Mouse (Mus musculus): ENCODE data around the gene Cbx4.
A peak's percentile ranks its signal among the peaks of the same experiment; 100 is the strongest.

Cbx4 gene

GRCm38 (mm10) chr11:119085279-119086062 lies 550 bp downstream of the Cbx4 start:
- peak; percentile 67 to 70 for DNase-seq (ENCODE audit: low spot score in 2 of 2)

- peak; percentile 20 to 38 for DNase-seq (ENCODE audit: low spot score in 2 of 2)
These were observed 1.4 kb downstream of the Cbx4 start for GRCm38 (mm10) chr11:119084446-119085278.

GRCm38 (mm10) chr11:119083724-119084445 lies 2.1 kb downstream of the Cbx4 start:
- DNase-seq (ENCODE audit: low spot score in 2 of 2), result peak; percentile 65 to 74

- DNase-seq (ENCODE audit: low spot score in 2 of 2), result peak; percentile 23 to 50
These were observed 3.1 kb downstream of the Cbx4 start for GRCm38 (mm10) chr11:119082638-119083599.

GRCm38 (mm10) chr11:119081839-119082637 lies 4.0 kb downstream of the Cbx4 start:
- DNase-seq (ENCODE audit: low spot score in 2 of 2), result peak; percentile 13 to 61

- no peak for DNase-seq (ENCODE audit: low spot score in 2 of 2)
These were observed 4.7 kb downstream of the Cbx4 start for GRCm38 (mm10) chr11:119081148-119081838.

- DNase-seq (ENCODE audit: low spot score in 2 of 2), result no peak
These were observed 5.4 kb downstream of the Cbx4 start for GRCm38 (mm10) chr11:119080461-119081147.

GRCm38 (mm10) chr11:119079445-119079837 lies 6.6 kb downstream of the Cbx4 start:
- no peak for DNase-seq (ENCODE audit: low spot score in 2 of 2)

- DNase-seq (ENCODE audit: low spot score in 2 of 2), result peak; percentile 32 to 73
These were observed 7.2 kb downstream of the Cbx4 start for GRCm38 (mm10) chr11:119078691-119079444.

GRCm38 (mm10) chr11:119077755-119078154 lies 8.3 kb downstream of the Cbx4 start:
- DNase-seq (ENCODE audit: low spot score in 2 of 2), result no peak

GRCm38 (mm10) chr11:119075805-119076204 lies 10.2 kb downstream of the Cbx4 start:
- no peak for DNase-seq (ENCODE audit: low spot score in 2 of 2)

- no peak for DNase-seq (ENCODE audit: low spot score in 2 of 2)
These were observed 12.1 kb downstream of the Cbx4 start for GRCm38 (mm10) chr11:119073876-119074433.

- no peak for DNase-seq (ENCODE audit: low spot score in 2 of 2)
These were observed 13.0 kb downstream of the Cbx4 start for GRCm38 (mm10) chr11:119072986-119073385.

- no peak for DNase-seq (ENCODE audit: low spot score in 2 of 2)
These were observed 13.8 kb downstream of the Cbx4 start for GRCm38 (mm10) chr11:119072239-119072638.

GRCm38 (mm10) chr11:119066841-119067240 lies 19.2 kb downstream of the Cbx4 start:
- no peak for DNase-seq (ENCODE audit: low spot score in 2 of 2)

GRCm38 (mm10) chr11:119059256-119059655 lies 26.8 kb downstream of the Cbx4 start:
- DNase-seq (ENCODE audit: low spot score in 2 of 2), result no peak

- DNase-seq (ENCODE audit: low spot score in 2 of 2), result peak; percentile 85 to 87
These were observed 27.7 kb downstream of the Cbx4 start for GRCm38 (mm10) chr11:119058041-119058995.
